In genomic region chr10:59562511-59562910, GRCm38 (mm10) we compare ENCODE assay signal across 18 mouse cellular contexts. TPM values are rescaled to one million over a fixed set of nuclear protein-coding genes. Genes with fewer than 3 reads are reported as not detected.
DNase-seq lines count a peak whose midpoint lies in the region; ATAC-seq and TF ChIP-seq lines count a peak whose summit lies in the region.
"Had no signal": no experiment of that assay in that cellular context is flagged by ENCODE, and none has a peak within 500 bp of the region (broad histone marks: within the 10 kb centered on the region; RNA-seq: fewer than 3 reads in every experiment).

No protein-coding gene starts in this region.

- no peak for DNase-seq in heart, adult 8-10 months (ENCODE audit: low spot score)
- DNase-seq in R1 (ENCODE audit: low read depth, low spot score): peak; percentile 34
- DNase-seq in embryonic facial prominence, embryonic 14.5 days (ENCODE audit: low spot score): peak; percentile 65
- DNase-seq in lung, adult 2 months: no peak
- no peak for DNase-seq in urinary bladder, postnatal 4 days (ENCODE audit: low spot score in 2 of 2)
- no peak for DNase-seq in layer of hippocampus, adult 2 months (ENCODE audit: low spot score in 2 of 2)
- DNase-seq: adrenal gland, adult 8-10 months; cerebellum, postnatal 36 days; gastrocnemius, adult 2 months; kidney, adult 11 months; liver, postnatal 0 days; right cerebral cortex, adult 18-20 months had no signal

- H3K27ac ChIP-seq in heart, embryonic 15.5 days: 0 out of 2 replicates have a peak overlapping the region, but pooled peaks have one; percentile 14
- H3K27ac ChIP-seq in embryonic facial prominence, embryonic 14.5 days (replicated peaks; ENCODE audit: low read depth, low read length): no peak overlapping the region
- no peak overlapping the region for H3K27ac ChIP-seq in layer of hippocampus, adult 2 months
- H3K27ac ChIP-seq: gastrocnemius, adult 2 months; hindbrain, embryonic 13.5 days had no signal

- no peak for TF ChIP-seq POLR2A in lung, adult 2 months (IDR thresholded peaks at IDR 0.05; ENCODE audit: borderline replicate concordance, extremely low read depth, low read depth, low read length)

- WGBS in heart, embryonic 15.5 days: 55% methylated on average over 4 of the region's 4 CpGs
- whole genome bisulfite sequencing in embryonic facial prominence, embryonic 14.5 days: 50% methylated on average over 4 of the region's 4 CpGs
- WGBS in lung, adult 2 months: 47% methylated on average over 4 of the region's 4 CpGs

- ATAC-seq in heart, embryonic 15.5 days (replicated peaks; ENCODE audit: insufficient number of reproducible peaks, insufficient read depth, low FRiP score, low read depth): no peak
- no peak for ATAC-seq in embryonic facial prominence, embryonic 14.5 days (ENCODE audit: low read depth)
- peak; percentile 46 for ATAC-seq in megakaryocyte, adult 5-6 weeks (ENCODE audit: poor library complexity, severe bottlenecking)
- ATAC-seq: liver, postnatal 0 days had no signal

- H3K4me3 ChIP-seq in heart, embryonic 15.5 days: no peak overlapping the region
- H3K4me3 ChIP-seq in embryonic facial prominence, embryonic 14.5 days (ENCODE audit: low read depth, low read length): no peak overlapping the region
- no peak overlapping the region for H3K4me3 ChIP-seq in lung, adult 2 months (replicated peaks; ENCODE audit: extremely low read depth, low read depth, low read length)
- H3K4me3 ChIP-seq in layer of hippocampus, adult 2 months: no peak overlapping the region
- H3K4me3 ChIP-seq: gastrocnemius, adult 2 months; hindbrain, embryonic 13.5 days had no signal

- 0 out of 2 replicates have a peak, but pooled peaks cover 3% of the 10 kb centered on the region for H3K4me1 ChIP-seq in heart, embryonic 15.5 days (replicated peaks)
- H3K4me1 ChIP-seq in embryonic facial prominence, embryonic 14.5 days (ENCODE audit: control insufficient read depth, insufficient read depth, low read length): peaks cover 11% of the 10 kb centered on the region
- peaks cover 5% of the 10 kb centered on the region for H3K4me1 ChIP-seq in lung, adult 2 months (ENCODE audit: control insufficient read depth, insufficient read depth, low read length)

- H3K27me3 ChIP-seq in heart, embryonic 15.5 days: no peaks in the 10 kb centered on the region
- no peaks in the 10 kb centered on the region for H3K27me3 ChIP-seq in embryonic facial prominence, embryonic 14.5 days (replicated peaks; ENCODE audit: control insufficient read depth, insufficient read depth, low read length)
- H3K27me3 ChIP-seq: hindbrain, embryonic 13.5 days had no signal

- no peaks in the 10 kb centered on the region for H3K36me3 ChIP-seq in heart, embryonic 15.5 days
- no peaks in the 10 kb centered on the region for H3K36me3 ChIP-seq in embryonic facial prominence, embryonic 14.5 days (ENCODE audit: control insufficient read depth, insufficient read depth, low read length)
- H3K36me3 ChIP-seq: hindbrain, embryonic 13.5 days had no signal

- H3K9me3 ChIP-seq in heart, embryonic 15.5 days (replicated peaks): no peaks in the 10 kb centered on the region
- H3K9me3 ChIP-seq in embryonic facial prominence, embryonic 14.5 days (ENCODE audit: control insufficient read depth, low read length): no peaks in the 10 kb centered on the region
- H3K9me3 ChIP-seq: hindbrain, embryonic 13.5 days had no signal

- no peak overlapping the region for H3K4me2 ChIP-seq in heart, embryonic 15.5 days
- H3K4me2 ChIP-seq in embryonic facial prominence, embryonic 14.5 days (ENCODE audit: low read depth, low read length): no peak overlapping the region
- H3K4me2 ChIP-seq: hindbrain, embryonic 13.5 days had no signal

- H3K9ac ChIP-seq in heart, embryonic 15.5 days: no peak overlapping the region
- no peak overlapping the region for H3K9ac ChIP-seq in embryonic facial prominence, embryonic 14.5 days (ENCODE audit: low read depth, low read length)
- H3K9ac ChIP-seq: hindbrain, embryonic 13.5 days; liver, postnatal 0 days had no signal

- no peak for TF ChIP-seq CTCF in lung, adult 2 months (IDR thresholded peaks at IDR 0.05; ENCODE audit: insufficient read depth, low read length)
- no peak for TF ChIP-seq CTCF in layer of hippocampus, adult 2 months (conservative IDR thresholded peaks at IDR 0.05)

RNA-seq across cellular contexts. Expression of gene Gm10322, which starts 53.4 kb away (rescaled TPM):
- polyA plus RNA-seq in heart, embryonic 15.5 days (2015; fragmentation: Nextera tagmentation; extraction: Ambion mirVana): not detected in 2 replicates
- not detected for total RNA-seq in heart, adult 8-10 months (2022)
- not detected in 2 replicates for polyA plus RNA-seq in embryonic facial prominence, embryonic 14.5 days (2014; fragmentation: Nextera tagmentation; extraction: Ambion mirVana)
- total RNA-seq in megakaryocyte, adult 5-6 weeks (2015): not detected in 2 replicates
- total RNA-seq in megakaryocyte, adult 5-6 weeks (2017): not detected in 2 replicates
- not detected in 2 replicates for polyA plus RNA-seq in lung, adult 2 months (2012; rRNA removed)
- not detected for total RNA-seq in layer of hippocampus, adult 2 months (2021)
- total RNA-seq: adrenal gland, adult 8-10 months; gastrocnemius, adult 2 months; layer of hippocampus, adult 18-20 months; monocyte, adult 5-6 weeks; neutrophil, adult 5-6 weeks had no signal
- polyA plus RNA-seq: liver, postnatal 0 days had no signal

RNA-seq across cellular contexts. Expression of gene Mcu, which starts 54.0 kb away (rescaled TPM):
- 22.0 and 24.2 TPM in 2 replicates for polyA plus RNA-seq in heart, embryonic 15.5 days (2015; fragmentation: Nextera tagmentation; extraction: Ambion mirVana)
- total RNA-seq in heart, adult 8-10 months (2022): 10 to 100 TPM; 19.4 to 25.7 (median 23.9) TPM
- 47.9 and 48.1 TPM in 2 replicates for polyA plus RNA-seq in embryonic facial prominence, embryonic 14.5 days (2014; fragmentation: Nextera tagmentation; extraction: Ambion mirVana)
- total RNA-seq in megakaryocyte, adult 5-6 weeks (2015): 16.7 and 17.0 TPM in 2 replicates
- total RNA-seq in megakaryocyte, adult 5-6 weeks (2017): 26.3 and 28.6 TPM in 2 replicates
- polyA plus RNA-seq in lung, adult 2 months (2012; rRNA removed): 12.8 and 13.1 TPM in 2 replicates
- total RNA-seq in layer of hippocampus, adult 2 months (2021): 10 to 100 TPM; 53.8 to 54.8 TPM

Comparison
In these comparisons a context has a peak if more than half of its experiments do, and no peak if none do; other contexts are left out.
1. DNase-seq: peak in R1 (single experiment) and embryonic facial prominence, embryonic 14.5 days (single experiment); none in heart, adult 8-10 months (single experiment), lung, adult 2 months (single experiment), urinary bladder, postnatal 4 days (0 of 2) and layer of hippocampus, adult 2 months (0 of 2).